Mouse (Mus musculus) ovary, postnatal 36 days (tissue): ENCODE measurements around the gene Trmt1.

Experiments
- DNase-seq: peaks from one replicate; pipeline ENCODE4 v3.0.0; 2022; ENCODE audit warnings: low spot score, mixed read lengths

Trmt1 gene

GRCm38 (mm10) chr8:84709931-84710330 lies 23.8 kb downstream of the Trmt1 start:
- no peak for DNase-seq

DNA sequence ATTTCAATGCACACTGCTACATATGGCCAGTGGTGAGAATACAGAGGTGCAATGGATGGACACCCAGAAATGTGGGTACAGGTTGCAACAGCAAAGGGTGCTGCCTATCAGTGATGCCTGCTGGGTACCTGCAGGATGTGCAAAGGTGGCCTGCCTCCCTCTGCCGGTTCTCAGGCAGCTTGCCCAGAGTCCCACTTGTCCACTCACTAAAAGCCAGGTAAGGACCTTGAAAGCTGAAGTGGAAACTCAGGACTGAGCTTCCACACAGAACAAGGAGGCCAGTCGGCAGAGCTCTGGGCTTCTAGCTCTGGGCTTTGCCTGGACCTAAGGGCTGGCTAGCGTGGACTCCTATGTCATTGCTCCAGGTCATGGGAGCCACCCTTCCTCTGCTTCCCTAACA lies 25.2 kb downstream of the Trmt1 start:
- DNase-seq: no peak

- DNase-seq: peak; percentile 70
Measured at GRCm38 (mm10) chr8:84711933-84712758, 26.0 kb downstream of the Trmt1 start.

DNA sequence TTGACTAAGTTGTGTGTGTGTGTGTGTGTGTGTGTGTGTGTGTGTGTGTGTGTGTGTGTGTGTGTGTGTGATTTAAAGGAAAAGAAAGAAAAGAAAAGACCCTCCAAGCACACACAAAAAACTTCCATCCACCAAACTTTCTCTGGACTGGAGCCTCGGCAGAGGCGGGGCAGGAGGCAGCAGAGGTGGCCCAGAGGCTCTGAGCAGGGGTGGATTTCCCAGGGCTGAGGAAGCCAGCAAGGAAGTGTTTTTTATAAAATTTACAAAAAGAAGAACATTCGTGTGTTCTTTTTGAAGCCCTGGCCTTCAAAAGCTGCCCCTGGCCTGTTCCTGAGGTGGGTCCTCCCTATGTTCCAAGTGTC lies 26.6 kb downstream of the Trmt1 start:
- no peak for DNase-seq

GRCm38 (mm10) chr8:84713381-84713780 lies 27.3 kb downstream of the Trmt1 start:
- no peak for DNase-seq

DNA sequence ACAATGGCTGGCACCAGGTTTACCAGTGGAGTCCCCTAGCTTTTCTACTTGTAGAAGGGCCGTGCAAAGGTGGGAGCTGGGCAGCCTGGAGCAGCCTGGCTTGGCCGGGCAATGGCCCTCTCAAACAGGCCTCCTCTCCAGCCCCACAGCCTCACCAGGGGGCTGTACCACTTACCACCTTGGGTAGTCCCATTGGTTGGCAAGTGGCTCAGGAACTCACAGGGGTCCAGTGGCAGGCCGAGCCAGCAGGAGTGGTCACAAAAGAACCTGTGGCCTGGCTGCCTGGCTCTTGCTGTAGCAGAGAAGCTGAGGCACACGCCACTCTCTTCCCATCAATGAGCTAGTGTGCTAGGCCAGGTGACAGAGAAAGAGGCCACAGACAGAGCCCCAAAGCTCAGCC lies 28.1 kb downstream of the Trmt1 start:
- DNase-seq: no peak

GRCm38 (mm10) chr8:84715893-84716468 lies 29.9 kb downstream of the Trmt1 start:
- no peak for DNase-seq

DNA sequence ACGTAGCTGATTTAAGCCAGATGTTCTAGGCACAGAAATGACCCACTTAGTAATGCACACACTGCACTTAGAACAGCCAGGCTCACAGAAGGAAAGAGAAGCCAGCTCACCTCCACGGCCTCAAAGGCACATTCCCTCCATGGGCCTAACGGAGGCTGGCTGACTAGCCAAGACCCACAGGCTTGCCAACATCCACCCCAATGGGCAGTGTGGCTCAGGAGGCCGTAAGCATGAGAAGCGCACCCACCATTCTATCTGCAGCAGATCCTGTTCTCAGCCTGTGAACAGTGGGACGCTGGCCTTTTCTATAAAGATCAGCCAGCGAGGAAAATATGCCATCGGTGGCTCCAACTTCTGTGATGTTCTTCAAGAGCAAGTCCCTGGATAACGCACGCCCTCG lies 30.7 kb downstream of the Trmt1 start:
- DNase-seq: no peak

DNA sequence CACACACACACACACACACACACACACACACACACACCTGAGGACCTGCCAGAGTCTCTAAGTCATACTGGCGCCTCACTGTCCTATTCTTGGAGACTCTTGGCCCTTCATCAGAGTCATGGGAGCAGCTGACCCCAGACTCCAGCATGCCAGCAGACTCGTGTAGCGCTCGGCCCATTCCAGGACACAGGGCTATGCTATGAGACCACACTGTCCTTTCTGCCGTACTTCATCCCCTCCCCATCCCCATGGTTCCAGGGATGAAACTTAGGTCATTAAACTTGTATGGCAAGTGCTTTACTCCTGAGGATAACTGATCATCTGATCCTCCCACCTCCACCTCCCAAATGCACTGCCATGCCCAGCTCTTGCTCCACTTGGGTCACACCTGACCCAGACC lies 32.4 kb downstream of the Trmt1 start:
- no peak for DNase-seq

DNA sequence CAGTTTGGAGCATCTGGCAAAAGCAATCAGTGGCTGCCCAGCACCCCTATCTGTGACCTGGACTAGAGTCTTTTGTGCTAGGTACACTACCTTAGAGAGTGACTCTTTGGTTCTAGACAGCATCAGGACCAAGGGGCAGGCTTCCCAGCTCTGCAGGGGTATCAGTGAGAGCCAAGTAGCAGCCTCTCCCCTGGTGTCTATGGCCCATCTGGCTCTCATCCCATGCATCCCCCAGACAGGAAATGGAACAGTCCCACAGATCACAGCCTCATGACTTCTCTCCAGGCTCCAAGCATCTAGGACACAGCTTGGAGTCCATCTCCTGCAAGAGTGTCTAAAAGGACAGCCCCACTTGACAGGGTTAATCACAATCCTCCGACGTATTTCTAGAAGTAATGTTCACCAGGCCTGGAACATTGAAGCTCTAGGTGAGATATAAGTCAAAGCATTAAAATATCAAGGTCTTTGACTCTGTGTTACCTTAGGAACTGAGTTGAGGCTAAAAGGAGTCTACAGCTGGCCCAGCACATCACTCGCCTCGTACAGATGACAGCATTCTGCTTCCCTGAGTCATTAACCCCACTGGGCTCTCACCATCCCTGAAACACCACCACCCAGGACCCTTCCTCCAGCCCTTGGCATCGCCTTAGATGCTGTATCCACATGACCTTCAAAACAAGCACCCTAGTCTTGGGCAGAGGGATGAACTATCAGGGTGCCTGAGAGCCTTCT lies 33.0 kb downstream of the Trmt1 start:
- no peak for DNase-seq

DNA sequence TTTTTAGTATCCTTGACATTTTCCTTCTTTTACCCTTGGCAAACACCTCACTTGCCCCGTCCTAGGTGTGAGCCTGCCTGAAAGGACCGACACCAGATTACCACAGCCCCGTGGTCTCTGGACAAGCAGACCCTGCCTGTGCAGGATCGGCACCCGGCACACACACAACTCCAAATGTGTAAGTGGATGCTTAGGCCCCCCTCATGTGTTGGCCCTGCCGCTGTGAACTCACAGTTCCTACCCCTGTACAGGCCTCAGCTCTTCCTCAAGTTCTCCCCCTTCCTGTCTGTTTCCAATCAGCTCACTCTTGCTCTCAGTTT lies 36.4 kb downstream of the Trmt1 start:
- DNase-seq: no peak

GRCm38 (mm10) chr8:84722850-84723570 lies 36.9 kb downstream of the Trmt1 start, which contains the start of gene G430095P16Rik:
Gene G430095P16Rik, plus strand, starts transcription at chr8:84723007.
- DNase-seq: peak; percentile 78

- no peak for DNase-seq
Measured at GRCm38 (mm10) chr8:84723571-84723900, 37.4 kb downstream of the Trmt1 start.

- no peak for DNase-seq
Measured at GRCm38 (mm10) chr8:84724683-84725082, 38.6 kb downstream of the Trmt1 start.

DNA sequence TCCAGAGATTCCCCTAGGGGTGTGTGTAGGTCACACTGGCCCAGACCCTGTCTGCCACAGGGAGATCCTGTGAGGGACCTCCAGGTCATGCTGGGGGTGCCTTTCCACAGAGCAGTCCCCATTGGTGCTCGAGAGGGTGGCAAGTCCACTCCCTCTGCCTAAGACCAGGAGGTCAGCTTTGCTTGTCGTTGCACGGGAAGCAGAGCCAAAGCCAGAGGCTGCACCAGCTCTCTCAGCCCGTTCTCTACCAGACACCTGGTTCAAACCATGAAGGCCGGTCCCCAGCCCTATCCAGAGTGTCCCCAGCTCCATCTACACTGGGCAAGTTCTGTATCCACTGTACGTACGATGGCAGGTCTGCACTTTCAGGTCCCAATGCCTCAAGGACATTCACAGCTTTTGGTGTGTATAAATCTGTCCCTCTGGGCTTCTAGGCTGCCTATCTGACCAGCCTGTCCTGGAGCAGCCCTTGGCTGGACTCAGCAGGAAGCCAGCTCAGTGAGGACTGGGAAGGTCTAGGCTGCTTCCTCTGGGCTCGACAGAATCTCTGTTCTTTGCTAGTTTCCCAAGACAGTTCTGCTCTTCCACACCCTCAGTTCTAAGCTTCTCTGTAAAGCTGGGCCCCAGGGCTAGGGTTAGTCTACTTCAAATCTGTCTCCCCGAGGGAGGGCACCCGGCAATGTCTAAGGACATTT lies 39.3 kb downstream of the Trmt1 start:
- no peak for DNase-seq

DNA sequence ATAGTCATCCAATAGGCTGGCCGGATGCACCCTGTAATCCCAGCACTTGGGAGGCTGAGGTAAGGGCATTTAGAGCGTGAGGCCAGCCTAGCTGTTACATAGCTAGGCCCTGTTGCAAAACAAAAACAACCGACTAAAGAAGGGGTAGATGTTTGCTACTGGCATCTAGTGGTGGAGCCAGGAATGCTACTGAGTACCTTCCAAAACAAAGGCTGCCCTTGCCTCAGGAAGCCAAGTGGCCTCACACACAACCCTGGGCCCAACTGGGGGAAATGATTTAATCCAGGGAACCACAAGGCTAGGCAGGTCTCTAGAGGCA lies 39.8 kb downstream of the Trmt1 start:
- DNase-seq: no peak

- DNase-seq: no peak
Measured at GRCm38 (mm10) chr8:84728474-84728873, 42.4 kb downstream of the Trmt1 start.

GRCm38 (mm10) chr8:84729921-84730362 lies 43.8 kb downstream of the Trmt1 start:
- DNase-seq: no peak

GRCm38 (mm10) chr8:84730541-84731370 lies 44.6 kb downstream of the Trmt1 start:
- DNase-seq: peak; percentile 65

- DNase-seq: no peak
Measured at GRCm38 (mm10) chr8:84731371-84732177, 45.5 kb downstream of the Trmt1 start.
